Mouse (Mus musculus) heart, adult 2 months (tissue): ENCODE results near the gene Yif1a. TPM values are rescaled to one million over a fixed set of nuclear protein-coding genes. Genes with fewer than 3 reads are reported as not detected.

ENCODE experiments used
- DNase-seq, 2 experiments: peaks; one replicate each; pipeline ENCODE4 v3.0.0; 2021
- H3K27ac ChIP-seq: fragments of 200-600 bp; 2 replicates; pipeline ENCODE4 v1.8.1; 2022
- H3K27me3 ChIP-seq: fragments of 200-500 bp; 2 replicates; pipeline ENCODE4 v1.6.1; 2012; ENCODE audit warnings: mild to moderate bottlenecking, low read length, inconsistent platforms, mixed read lengths; ENCODE audit not compliant: control insufficient read depth, insufficient read depth
- H3K36me3 ChIP-seq: fragments of 200-500 bp; 2 replicates; pipeline ENCODE4 v1.6.1; 2012; ENCODE audit warnings: low read length, inconsistent platforms; ENCODE audit not compliant: control insufficient read depth, insufficient read depth
- H3K4me1 ChIP-seq: fragments of 200-500 bp; 2 replicates; pipeline ENCODE4 v1.6.1; 2011; ENCODE audit warnings: low read length; ENCODE audit not compliant: control insufficient read depth, insufficient read depth
- H3K4me3 ChIP-seq: fragments of 200-600 bp; 2 replicates; pipeline ENCODE4 v1.8.1; 2022
- H3K79me2 ChIP-seq: fragments of 200-500 bp; replicated peaks from 2 replicates; pipeline ENCODE4 v1.6.1; 2012; ENCODE audit warnings: mild to moderate bottlenecking, inconsistent platforms, low read length, moderate library complexity, mixed read lengths; ENCODE audit not compliant: control insufficient read depth, insufficient read depth
- H3K9ac ChIP-seq: fragments of 200-500 bp; 2 replicates; pipeline ENCODE4 v1.6.1; 2012; ENCODE audit warnings: low read depth, mild to moderate bottlenecking, control low read depth, inconsistent platforms, low read length, mixed read lengths
- CTCF ChIP-seq: fragments of 200-600 bp; IDR thresholded peaks from 2 replicates; pipeline ENCODE4 v1.8.1; 2022; ENCODE audit warnings: antibody characterized with exemption, mild to moderate bottlenecking, moderate library complexity
- EP300 ChIP-seq: fragments of 200-500 bp; IDR thresholded peaks from 2 replicates; pipeline ENCODE4 v1.6.1; 2011; ENCODE audit warnings: low read depth, low read length, control low read depth; ENCODE audit not compliant: insufficient read depth
- POLR2A ChIP-seq: fragments of 200-500 bp; IDR thresholded peaks from 2 replicates; pipeline ENCODE4 v1.6.1; 2011; ENCODE audit warnings: mild to moderate bottlenecking, low read depth, low read length, control low read depth; ENCODE audit not compliant: insufficient read depth
- WGBS: fragments of 180-500 bp; shearing (Covaris S2); methylation state at CpG from one replicate; pipeline ENCODE4 v1.1.7; 2018; 5-methylcytosine and 5-hydroxymethylcytosine counted together
- intact Hi-C: fragments of 180-260 bp; cut with DNase I; formaldehyde crosslinking; loops from one replicate; pipeline ENCODE4 v1.15.1; 2025
- polyA plus RNA-seq: library from polyadenylated mRNA; depleted of rRNA; stranded (reverse); fragments of >200 nt; gene quantifications from 2 replicates; pipeline ENCODE4 v1.2.3, GENCODE M21; 2012; rRNA removed
- total RNA-seq, 2 experiments: library from RNA; stranded (reverse); gene quantifications; 2 replicates each; pipeline ENCODE4 v1.2.3; 2021

The Yif1a gene
- total and polyA plus RNA-seq, 3 experiments: 90.8 to 242 (median 108) TPM

DNA sequence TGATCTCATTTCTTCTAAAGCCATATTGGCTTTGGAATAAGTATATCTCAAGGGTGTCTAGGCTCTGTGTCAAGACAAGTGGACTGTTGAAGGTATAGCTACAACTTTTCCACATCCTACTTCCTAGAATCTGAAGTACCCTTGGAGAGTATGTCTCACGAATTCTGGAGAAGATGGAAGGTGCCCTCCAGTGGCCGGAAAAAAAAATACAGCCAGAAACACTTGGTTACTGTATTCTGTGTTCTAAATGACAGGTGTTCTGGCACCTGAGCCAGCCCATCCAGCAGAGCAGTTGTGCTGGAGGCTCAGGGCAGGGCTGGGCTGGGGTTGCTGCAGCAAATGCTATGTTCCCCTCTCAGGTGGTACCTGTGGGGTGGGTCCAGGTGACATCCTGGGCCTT, 51.3 kb downstream of the Yif1a start:
- no peak for TF ChIP-seq EP300
- TF ChIP-seq CTCF: peak; percentile 80
- TF ChIP-seq POLR2A: no peak
- DNase-seq: peak; percentile 20 to 45
- no peaks in the 10 kb centered on the region for H3K79me2 ChIP-seq
- H3K9ac ChIP-seq: no peak overlapping the region
- intact Hi-C loops: loop anchor here (1.0 to 2.0 kb wide), 2 partner anchors 21 to 45 kb away; partner anchors contain the start of gene Klc2
- no peaks in the 10 kb centered on the region for H3K4me1 ChIP-seq
- no peak overlapping the region for H3K4me3 ChIP-seq
- H3K27me3 ChIP-seq: no peaks in the 10 kb centered on the region
- no peaks in the 10 kb centered on the region for H3K36me3 ChIP-seq
- 9% methylated on average over 2 of the region's 2 CpGs for WGBS
- no peak overlapping the region for H3K27ac ChIP-seq

Other genes with a start within 250 kb of the Yif1a start
- 10 to 100 TPM; 23.1 to 28.5 TPM for gene Ccs, start 249.2 kb upstream of the Yif1a start, total RNA-seq
- 26.3 and 27.3 TPM in 2 replicates for gene Ccs, start 249.2 kb upstream of the Yif1a start, polyA plus RNA-seq
- not detected for gene Ccdc87, start 249.2 kb upstream of the Yif1a start, total RNA-seq
- gene Ccdc87, start 249.2 kb upstream of the Yif1a start, polyA plus RNA-seq: 0.16 TPM in 1 of 2 replicates, not detected in the other
- gene Ctsf, start 233.4 kb upstream of the Yif1a start, total RNA-seq: 10 to 100 TPM; 66.6 to 80.6 TPM
- gene Ctsf, start 233.4 kb upstream of the Yif1a start, polyA plus RNA-seq: 80.8 and 80.9 TPM in 2 replicates
- gene Actn3, start 210.6 kb upstream of the Yif1a start, total RNA-seq: under 1 TPM; 0.39 TPM
- gene Actn3, start 210.6 kb upstream of the Yif1a start, polyA plus RNA-seq: 0.57 and 0.76 TPM in 2 replicates
- gene Zdhhc24, start 209.9 kb upstream of the Yif1a start, total RNA-seq: 1 to 10 TPM; 2.3 to 3.0 TPM
- gene Zdhhc24, start 209.9 kb upstream of the Yif1a start, polyA plus RNA-seq: 7.8 and 7.9 TPM in 2 replicates
- gene Bbs1, start 181.9 kb upstream of the Yif1a start, total RNA-seq: 1 to 10 TPM; 3.5 to 4.5 TPM
- gene Bbs1, start 181.9 kb upstream of the Yif1a start, polyA plus RNA-seq: 2.3 and 3.9 TPM in 2 replicates
- 10 to 100 TPM; 12.7 to 16.3 TPM for gene Dpp3, start 160.3 kb upstream of the Yif1a start, total RNA-seq
- 36.1 and 41.0 TPM in 2 replicates for gene Dpp3, start 160.3 kb upstream of the Yif1a start, polyA plus RNA-seq
- gene Peli3, start 145.4 kb upstream of the Yif1a start, total RNA-seq: 1 to 10 TPM; 2.4 to 2.5 TPM
- 1.9 and 2.5 TPM in 2 replicates for gene Peli3, start 145.4 kb upstream of the Yif1a start, polyA plus RNA-seq
- gene Mrpl11, start 126.4 kb upstream of the Yif1a start, total RNA-seq: 10 to 100 TPM; 61.0 to 67.4 TPM
- 45.2 and 48.5 TPM in 2 replicates for gene Mrpl11, start 126.4 kb upstream of the Yif1a start, polyA plus RNA-seq
- gene Npas4, start 98.2 kb upstream of the Yif1a start, total RNA-seq: not detected
- 0.41 and 0.62 TPM in 2 replicates for gene Npas4, start 98.2 kb upstream of the Yif1a start, polyA plus RNA-seq
- gene Slc29a2, start 64.7 kb upstream of the Yif1a start, total RNA-seq: 10 to 100 TPM; 10.8 to 11.4 TPM
- gene Slc29a2, start 64.7 kb upstream of the Yif1a start, polyA plus RNA-seq: 35.7 and 42.8 TPM in 2 replicates
- 10 to 100 TPM; 43.2 to 43.8 TPM for gene B4gat1, start 49.7 kb upstream of the Yif1a start, total RNA-seq
- 43.2 and 48.8 TPM in 2 replicates for gene B4gat1, start 49.7 kb upstream of the Yif1a start, polyA plus RNA-seq
- 1 to 10 TPM; 1.3 to 2.3 TPM for gene AC124502.3, start 49.6 kb upstream of the Yif1a start, total RNA-seq
- 0.08 and 0.15 TPM in 2 replicates for gene AC124502.3, start 49.6 kb upstream of the Yif1a start, polyA plus RNA-seq
- 10 to 100 TPM; 14.3 to 16.9 TPM for gene Brms1, start 47.2 kb upstream of the Yif1a start, total RNA-seq
- gene Brms1, start 47.2 kb upstream of the Yif1a start, polyA plus RNA-seq: 17.0 and 18.1 TPM in 2 replicates
- gene Rin1, start 38.1 kb upstream of the Yif1a start, total RNA-seq: 1 to 10 TPM; 1.2 to 1.8 TPM
- gene Rin1, start 38.1 kb upstream of the Yif1a start, polyA plus RNA-seq: 2.1 and 3.0 TPM in 2 replicates
- gene Cd248, start 20.5 kb upstream of the Yif1a start, total RNA-seq: 10 to 100 TPM in 1 of 2 experiments, 1 to 10 TPM in 1; 9.3 to 12.2 TPM
- 18.1 and 20.0 TPM in 2 replicates for gene Cd248, start 20.5 kb upstream of the Yif1a start, polyA plus RNA-seq
- 1 to 10 TPM; 2.6 to 2.8 TPM for gene Tmem151a, start 3.0 kb upstream of the Yif1a start, total RNA-seq
- 1.9 and 3.3 TPM in 2 replicates for gene Tmem151a, start 3.0 kb upstream of the Yif1a start, polyA plus RNA-seq
- gene Cnih2, start 10.0 kb downstream of the Yif1a start, total RNA-seq: not detected
- 0.53 and 0.70 TPM in 2 replicates for gene Cnih2, start 10.0 kb downstream of the Yif1a start, polyA plus RNA-seq
- gene Rab1b, start 18.5 kb downstream of the Yif1a start, total RNA-seq: 100 to 1,000 TPM; 173 to 195 TPM
- 221 and 231 TPM in 2 replicates for gene Rab1b, start 18.5 kb downstream of the Yif1a start, polyA plus RNA-seq
- 10 to 100 TPM; 49.0 to 50.6 TPM for gene Klc2, start 30.0 kb downstream of the Yif1a start, total RNA-seq
- 56.7 and 57.4 TPM in 2 replicates for gene Klc2, start 30.0 kb downstream of the Yif1a start, polyA plus RNA-seq
- gene Pacs1, start 184.6 kb downstream of the Yif1a start, total RNA-seq: 10 to 100 TPM; 20.8 to 21.6 TPM
- 25.7 and 28.5 TPM in 2 replicates for gene Pacs1, start 184.6 kb downstream of the Yif1a start, polyA plus RNA-seq
- 100 to 1,000 TPM; 103 to 121 TPM for gene Sf3b2, start 206.9 kb downstream of the Yif1a start, total RNA-seq
- gene Sf3b2, start 206.9 kb downstream of the Yif1a start, polyA plus RNA-seq: 83.1 and 94.5 TPM in 2 replicates
- 10 to 100 TPM; 27.2 to 29.9 TPM for gene Gal3st3, start 209.8 kb downstream of the Yif1a start, total RNA-seq
- gene Gal3st3, start 209.8 kb downstream of the Yif1a start, polyA plus RNA-seq: 35.5 and 36.1 TPM in 2 replicates
- gene Catsper1, start 247.2 kb downstream of the Yif1a start, total RNA-seq: not detected
- gene Catsper1, start 247.2 kb downstream of the Yif1a start, polyA plus RNA-seq: 0.16 TPM in 1 of 2 replicates, not detected in the other